Mouse (Mus musculus) mammary gland, adult 2 months (tissue): Measurements from ENCODE around the gene Epp13. TPM values are rescaled to one million over a fixed set of nuclear protein-coding genes. Genes with fewer than 3 reads are reported as not detected.

Experiments used
- polyA plus RNA-seq: library from polyadenylated mRNA; depleted of rRNA; stranded (reverse); fragments of >200 nt; gene quantifications from 2 replicates; pipeline ENCODE4 v1.2.3, GENCODE M21; 2012; ENCODE audit warnings: low replicate concordance; rRNA removed

Epp13 gene
- not detected in 2 replicates for polyA plus RNA-seq

GRCm38 (mm10) chr7:6252410-6252809 lies at the start of gene Epp13:
Gene Epp13 (plus strand): TSS chr7:6252710.

GRCm38 (mm10) chr7:6221978-6222377 lies 30.5 kb upstream of the Epp13 start, which contains the start of gene Zscan5b:
Gene Zscan5b (plus strand): TSS chr7:6222278.

GRCm38 (mm10) chr7:6285842-6286705 lies 33.6 kb downstream of the Epp13 start, which contains the start of gene Zfp667:
Gene Zfp667 (plus strand): TSS chr7:6286579.

GRCm38 (mm10) chr7:6331233-6331956 lies 78.9 kb downstream of the Epp13 start, which contains the start of gene Zfp583:
Gene Zfp583 (minus strand): TSS chr7:6331285.

Other genes with a start within 250 kb of the Epp13 start
- gene Vmn1r65, start 241.7 kb upstream of the Epp13 start, polyA plus RNA-seq: not detected in 2 replicates
- gene Nlrp4c, start 207.5 kb upstream of the Epp13 start, polyA plus RNA-seq: not detected in 2 replicates
- 34.9 and 67.2 TPM in 2 replicates for gene Zfp787, start 96.7 kb upstream of the Epp13 start, polyA plus RNA-seq
- gene Zfp444, start 80.5 kb upstream of the Epp13 start, polyA plus RNA-seq: 20.8 and 44.5 TPM in 2 replicates
- gene Galp, start 55.6 kb upstream of the Epp13 start, polyA plus RNA-seq: not detected in 2 replicates
- not detected in 2 replicates for gene Zscan5b, start 30.4 kb upstream of the Epp13 start, polyA plus RNA-seq
- 0.70 and 1.7 TPM in 2 replicates for gene Zfp667, start 33.9 kb downstream of the Epp13 start, polyA plus RNA-seq
- 0.47 and 0.98 TPM in 2 replicates for gene Zfp583, start 78.6 kb downstream of the Epp13 start, polyA plus RNA-seq
- 0.10 TPM in 1 of 2 replicates, not detected in the other for gene Gm3854, start 91.0 kb downstream of the Epp13 start, polyA plus RNA-seq
- 0.35 and 1.9 TPM in 2 replicates for gene Zfp78, start 110.6 kb downstream of the Epp13 start, polyA plus RNA-seq
- gene Zfp28, start 130.6 kb downstream of the Epp13 start, polyA plus RNA-seq: 2.7 and 4.7 TPM in 2 replicates
- gene Smim17, start 146.0 kb downstream of the Epp13 start, polyA plus RNA-seq: not detected in 2 replicates
- 0.03 TPM in 1 of 2 replicates, not detected in the other for gene Gm20715, start 157.6 kb downstream of the Epp13 start, polyA plus RNA-seq
- 0.67 TPM in 1 of 2 replicates, not detected in the other for gene Olfr1344, start 186.0 kb downstream of the Epp13 start, polyA plus RNA-seq
- gene Olfr1336, start 203.5 kb downstream of the Epp13 start, polyA plus RNA-seq: not detected in 2 replicates
- gene Olfr1346, start 214.4 kb downstream of the Epp13 start, polyA plus RNA-seq: not detected in 2 replicates
- gene Olfr5, start 234.2 kb downstream of the Epp13 start, polyA plus RNA-seq: not detected in 2 replicates
- not detected in 2 replicates for gene Olfr1347, start 247.0 kb downstream of the Epp13 start, polyA plus RNA-seq